8 mouse cellular contexts compared by ENCODE assay signal in the genomic region with DNA sequence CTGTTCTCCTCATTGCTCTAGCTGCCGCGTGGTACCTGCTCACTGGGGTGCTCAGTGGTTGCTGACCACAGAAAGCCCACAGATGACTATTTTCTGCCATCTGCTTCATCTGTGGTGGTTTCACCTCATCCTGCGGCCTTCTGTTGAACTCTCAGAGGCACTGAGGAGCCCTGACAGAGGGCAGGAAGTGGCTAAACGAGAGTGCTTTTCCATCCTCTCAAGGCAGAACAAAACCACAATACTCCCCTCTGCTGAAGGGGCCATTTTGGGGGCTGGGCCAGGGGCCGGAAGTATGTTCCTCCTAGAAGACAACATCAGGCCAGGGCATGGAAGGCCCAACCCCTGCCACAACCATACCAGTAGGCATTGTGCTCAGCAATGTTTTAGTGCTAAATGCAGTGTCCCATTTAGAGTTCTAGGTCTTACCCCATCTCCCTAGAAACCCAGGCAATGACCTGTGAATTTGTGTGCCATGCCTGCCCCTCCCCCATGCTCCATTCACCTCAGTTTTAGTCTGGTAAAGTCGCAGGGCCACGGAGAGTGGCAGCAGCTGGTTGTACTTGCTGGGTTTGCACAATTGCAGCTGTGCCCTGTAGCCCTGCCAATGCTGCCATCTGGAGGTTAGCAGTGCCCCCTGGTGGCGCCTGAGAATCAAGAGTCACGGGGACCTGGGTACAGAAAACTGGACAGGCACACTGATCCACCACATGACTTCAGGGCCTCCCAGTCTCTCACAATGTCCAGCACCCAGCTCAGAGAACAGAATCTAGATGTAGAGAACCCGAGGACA. TPM values are rescaled to one million over a fixed set of nuclear protein-coding genes. Genes with fewer than 3 reads are reported as not detected.
DNase-seq lines count a peak whose midpoint lies in the region; ATAC-seq lines count a peak whose summit lies in the region.

No protein-coding gene starts in this region.

- no peaks in the 10 kb centered on the region for H3K9me3 ChIP-seq in embryonic facial prominence, embryonic 14.5 days (ENCODE audit: control insufficient read depth, low read length)
- no peaks in the 10 kb centered on the region for H3K9me3 ChIP-seq in limb, embryonic 13.5 days
- H3K9me3 ChIP-seq in midbrain, embryonic 15.5 days, result no peaks in the 10 kb centered on the region

- H3K27me3 ChIP-seq in embryonic facial prominence, embryonic 14.5 days (replicated peaks; ENCODE audit: control insufficient read depth, insufficient read depth, low read length), result no peaks in the 10 kb centered on the region
- no peaks in the 10 kb centered on the region for H3K27me3 ChIP-seq in limb, embryonic 13.5 days
- no peaks in the 10 kb centered on the region for H3K27me3 ChIP-seq in midbrain, embryonic 15.5 days (replicated peaks)

- ATAC-seq in embryonic facial prominence, embryonic 14.5 days (ENCODE audit: low read depth), result peak; percentile 81
- ATAC-seq in limb, embryonic 13.5 days (ENCODE audit: low FRiP score, low read depth), result peak; percentile 57
- peak; percentile 74 for ATAC-seq in midbrain, embryonic 15.5 days (replicated peaks)

- no peak overlapping the region for H3K4me3 ChIP-seq in embryonic facial prominence, embryonic 14.5 days (ENCODE audit: low read depth, low read length)
- no peak overlapping the region for H3K4me3 ChIP-seq in limb, embryonic 13.5 days
- H3K4me3 ChIP-seq in midbrain, embryonic 15.5 days, result no peak overlapping the region

- peak; percentile 96 for DNase-seq in 3T3-L1 (ENCODE audit: low read depth, low spot score)
- peak; percentile 78 to 80 for DNase-seq in adrenal gland, postnatal 4 days (ENCODE audit: low spot score in 2 of 2)
- peak; percentile 92 for DNase-seq in embryonic facial prominence, embryonic 14.5 days (ENCODE audit: low spot score)
- DNase-seq in heart, adult 9 months (ENCODE audit: low spot score in 2 of 2), result peak; percentile 79 to 87
- peak; percentile 94 for DNase-seq in kidney, adult 9 months
- DNase-seq in spleen, adult 18-20 months, result peak; percentile 55 to 79

- H3K4me2 ChIP-seq in embryonic facial prominence, embryonic 14.5 days (ENCODE audit: low read depth, low read length), result peak overlapping the region; percentile 32
- H3K4me2 ChIP-seq in limb, embryonic 13.5 days (replicated peaks), result peak overlapping the region; percentile 46
- H3K4me2 ChIP-seq in midbrain, embryonic 15.5 days, result no peak overlapping the region

- no peak overlapping the region for H3K27ac ChIP-seq in embryonic facial prominence, embryonic 14.5 days (replicated peaks; ENCODE audit: low read depth, low read length)
- no peak overlapping the region for H3K27ac ChIP-seq in limb, embryonic 13.5 days
- no peak overlapping the region for H3K27ac ChIP-seq in midbrain, embryonic 15.5 days

- peaks cover 11% of the 10 kb centered on the region for H3K4me1 ChIP-seq in embryonic facial prominence, embryonic 14.5 days (ENCODE audit: control insufficient read depth, insufficient read depth, low read length)
- H3K4me1 ChIP-seq in limb, embryonic 13.5 days, result peaks cover 13% of the 10 kb centered on the region
- H3K4me1 ChIP-seq in midbrain, embryonic 15.5 days, result 0 out of 2 replicates have a peak, but pooled peaks cover 10% of the 10 kb centered on the region

- H3K9ac ChIP-seq in embryonic facial prominence, embryonic 14.5 days (ENCODE audit: low read depth, low read length), result no peak overlapping the region
- no peak overlapping the region for H3K9ac ChIP-seq in limb, embryonic 13.5 days
- H3K9ac ChIP-seq in midbrain, embryonic 15.5 days, result no peak overlapping the region

- no peaks in the 10 kb centered on the region for H3K36me3 ChIP-seq in embryonic facial prominence, embryonic 14.5 days (ENCODE audit: control insufficient read depth, insufficient read depth, low read length)
- H3K36me3 ChIP-seq in limb, embryonic 13.5 days, result no peaks in the 10 kb centered on the region
- no peaks in the 10 kb centered on the region for H3K36me3 ChIP-seq in midbrain, embryonic 15.5 days (replicated peaks)

- 24% methylated on average over 10 of the region's 10 CpGs for WGBS in embryonic facial prominence, embryonic 14.5 days
- WGBS in limb, embryonic 13.5 days, result 19% methylated on average over 10 of the region's 10 CpGs
- WGBS in midbrain, embryonic 15.5 days, result 28% methylated on average over 10 of the region's 10 CpGs

RNA-seq across cellular contexts. Expression of a gene that starts 13.3 kb away (rescaled TPM):
- 10 to 100 TPM; 15.2 to 18.9 TPM for total RNA-seq in adrenal gland, postnatal 4 days (2021)
- 13.6 and 14.5 TPM in 2 replicates for polyA plus RNA-seq in embryonic facial prominence, embryonic 14.5 days (2014; fragmentation: Nextera tagmentation; extraction: Ambion mirVana)
- 16.6 and 16.9 TPM in 2 replicates for polyA plus RNA-seq in limb, embryonic 13.5 days (2015; fragmentation: Nextera tagmentation; extraction: Ambion mirVana)
- 15.9 and 16.3 TPM in 2 replicates for polyA plus RNA-seq in midbrain, embryonic 15.5 days (2015; fragmentation: Nextera tagmentation; extraction: Ambion mirVana)

RNA-seq across cellular contexts. Expression of a gene that starts 40.3 kb away (rescaled TPM):
- 1 to 10 TPM; 1.3 to 4.4 TPM for total RNA-seq in adrenal gland, postnatal 4 days (2021)
- 13.9 and 18.1 TPM in 2 replicates for polyA plus RNA-seq in embryonic facial prominence, embryonic 14.5 days (2014; fragmentation: Nextera tagmentation; extraction: Ambion mirVana)
- 1.0 and 1.4 TPM in 2 replicates for polyA plus RNA-seq in limb, embryonic 13.5 days (2015; fragmentation: Nextera tagmentation; extraction: Ambion mirVana)
- polyA plus RNA-seq in midbrain, embryonic 15.5 days (2015; fragmentation: Nextera tagmentation; extraction: Ambion mirVana), result 1.1 TPM in 1 of 2 replicates, not detected in the other

RNA-seq across cellular contexts. Expression of a gene that starts 54.7 kb away (rescaled TPM):
- 100 to 1,000 TPM; 311 to 322 TPM for total RNA-seq in adrenal gland, postnatal 4 days (2021)
- polyA plus RNA-seq in embryonic facial prominence, embryonic 14.5 days (2014; fragmentation: Nextera tagmentation; extraction: Ambion mirVana), result 367 TPM in 2 replicates
- polyA plus RNA-seq in limb, embryonic 13.5 days (2015; fragmentation: Nextera tagmentation; extraction: Ambion mirVana), result 247 and 255 TPM in 2 replicates
- 259 and 285 TPM in 2 replicates for polyA plus RNA-seq in midbrain, embryonic 15.5 days (2015; fragmentation: Nextera tagmentation; extraction: Ambion mirVana)
